Mouse (Mus musculus) ES-E14 (cell line): ENCODE measurements at regions not wholly inside any gene's neighbourhood (a gene's known extent, or its start where the extent isn't known, plus 50 kb on each side); places are given as distances from the start of the nearest gene placed in this dataset.

ENCODE experiments used
- DNase-seq: peaks from one replicate; pipeline ENCODE4 v3.0.0-alpha.2; 2013; ENCODE audit warnings: low read depth, low spot score
- H3K27ac ChIP-seq: 2 replicates; pipeline ENCODE4 v1.5.1; 2012; ENCODE audit warnings: low read depth, mild to moderate bottlenecking, low read length, moderate library complexity, mixed read lengths; ENCODE audit not compliant: poor library complexity, insufficient read depth, severe bottlenecking
- H3K36me3 ChIP-seq: 2 replicates; pipeline ENCODE4 v1.6.1; 2012; ENCODE audit warnings: mild to moderate bottlenecking, low read length, moderate library complexity, mixed read lengths; ENCODE audit not compliant: control insufficient read depth, poor library complexity, insufficient read depth, severe bottlenecking
- H3K4me1 ChIP-seq, 2 experiments: fragments of 150-350 bp in 1 of 2; sonication (generic) in 1 of 2; 2 replicates each; pipeline ENCODE4 v1.6.1; 2012; ENCODE audit warnings: low read length in 2 of 2, mild to moderate bottlenecking in 1 of 2, mixed read lengths in 1 of 2; ENCODE audit not compliant: control insufficient read depth in 2 of 2, insufficient read depth in 2 of 2, poor library complexity in 1 of 2
- H3K4me3 ChIP-seq, 2 experiments: fragments of 150-350 bp in 1 of 2; sonication (generic) in 1 of 2; 2 replicates each; pipeline ENCODE4 v1.5.1; 2012; ENCODE audit warnings: low read length in 2 of 2, low read depth in 1 of 2, mild to moderate bottlenecking in 1 of 2, mixed read lengths in 1 of 2; ENCODE audit not compliant: insufficient read depth in 1 of 2, poor library complexity in 1 of 2, severe bottlenecking in 1 of 2
- H3K9ac ChIP-seq: 2 replicates; pipeline ENCODE4 v1.6.1; 2012; ENCODE audit warnings: low read depth, mild to moderate bottlenecking, low read length, mixed read lengths; ENCODE audit not compliant: poor library complexity, insufficient read depth, severe bottlenecking
- H3K9me3 ChIP-seq: fragments of 150-350 bp; sonication (generic); 2 replicates; pipeline ENCODE4 v1.6.1; 2012; ENCODE audit warnings: low read depth, mild to moderate bottlenecking, low read length; ENCODE audit not compliant: control insufficient read depth, insufficient read depth
- CHD2 ChIP-seq: IDR thresholded peaks from 2 replicates; pipeline ENCODE4 v1.6.1; 2014; ENCODE audit warnings: mild to moderate bottlenecking, low read depth, low read length, inconsistent platforms
- HCFC1 ChIP-seq: IDR thresholded peaks from 2 replicates; pipeline ENCODE4 v1.6.1; 2012; ENCODE audit warnings: low read length, inconsistent platforms, borderline replicate concordance; ENCODE audit not compliant: insufficient read depth
- MAFK ChIP-seq: IDR thresholded peaks from 2 replicates; pipeline ENCODE4 v1.6.1; 2014; ENCODE audit warnings: mild to moderate bottlenecking, low read depth, low read length, inconsistent platforms; ENCODE audit not compliant: insufficient read depth
- ZC3H11A ChIP-seq: IDR thresholded peaks from 2 replicates; pipeline ENCODE4 v1.6.1; 2012; ENCODE audit warnings: low read depth, mild to moderate bottlenecking, inconsistent platforms, low read length, borderline replicate concordance
- ZNF384 ChIP-seq: IDR thresholded peaks from 2 replicates; pipeline ENCODE4 v1.6.1; 2012; ENCODE audit warnings: low read depth, low read length, inconsistent platforms
- in situ Hi-C, 2 experiments: fragments of 600-800 bp; cut with MboI; formaldehyde crosslinking; loops; one replicate each; pipeline ENCODE4 v1.15.1; 2025; ENCODE audit warnings: low sequenced_read_pairs in 2 of 2, inconsistent platforms in 1 of 2; ENCODE audit not compliant: unreplicated experiment in 2 of 2

- TF ChIP-seq HCFC1 (no peak), CHD2 (no peak), ZC3H11A (no peak), MAFK (no peak), ZNF384 (no peak)
- Histone ChIP-seq H3K9me3 (no peaks in the 10 kb centered on the region), H3K27ac (no peak overlapping the region), H3K4me3 (no peak overlapping the region), H3K9ac (no peak overlapping the region), H3K36me3 (no peaks in the 10 kb centered on the region), H3K4me1 (no peaks in the 10 kb centered on the region)
- in situ Hi-C loops, result no loop called here
- DNase-seq, result no peak
These were observed 305.0 kb downstream of the Epha7 start for GRCm38 (mm10) chr4:29117926-29118325.

GRCm38 (mm10) chr4:29118679-29119479, 305.9 kb downstream of the Epha7 start:
- H3K4me3 ChIP-seq, result no peak overlapping the region
- DNase-seq, result no peak
- no peak overlapping the region for H3K9ac ChIP-seq
- no peaks in the 10 kb centered on the region for H3K9me3 ChIP-seq
- H3K4me1 ChIP-seq, result no peaks in the 10 kb centered on the region
- in situ Hi-C loops, result no loop called here
- no peak overlapping the region for H3K27ac ChIP-seq
- TF ChIP-seq CHD2, result no peak
- no peak for TF ChIP-seq HCFC1
- TF ChIP-seq MAFK, result no peak
- no peak for TF ChIP-seq ZC3H11A
- TF ChIP-seq ZNF384, result no peak
- H3K36me3 ChIP-seq, result no peaks in the 10 kb centered on the region

DNA sequence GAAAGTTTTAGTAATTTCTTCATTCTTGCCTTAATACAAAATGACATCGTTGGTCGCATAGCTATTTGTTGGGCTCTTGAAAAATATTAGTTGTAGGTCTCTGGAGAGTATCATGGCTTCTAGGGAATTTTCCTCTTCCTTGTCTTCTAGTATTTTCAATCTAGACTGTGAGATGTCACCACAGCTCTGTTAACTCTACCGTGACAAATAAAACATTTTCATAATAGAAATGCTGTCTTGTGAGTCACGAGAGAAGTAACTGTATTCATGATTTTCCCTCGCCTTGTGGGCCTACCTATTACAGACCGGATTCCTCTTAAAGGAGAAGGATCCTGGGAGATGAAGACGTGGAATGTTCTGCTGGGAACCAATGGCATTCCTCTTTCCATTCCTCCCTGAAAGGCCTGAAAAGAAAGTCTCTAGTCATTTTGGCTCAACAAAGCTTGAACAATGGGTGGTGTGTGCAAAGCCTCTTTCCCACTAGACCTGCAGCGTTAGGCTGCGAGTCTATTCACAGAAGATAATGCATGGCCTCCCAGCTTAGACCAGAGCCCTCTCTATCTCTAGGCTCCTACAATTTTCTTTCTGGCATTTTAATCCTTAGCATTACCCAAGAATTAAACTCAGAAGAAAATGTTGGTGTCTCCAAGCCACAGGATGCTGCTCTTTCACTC, 306.7 kb downstream of the Epha7 start:
- Histone ChIP-seq H3K4me3 (no peak overlapping the region), H3K9ac (no peak overlapping the region), H3K36me3 (no peaks in the 10 kb centered on the region), H3K4me1 (no peaks in the 10 kb centered on the region), H3K9me3 (no peaks in the 10 kb centered on the region), H3K27ac (no peak overlapping the region)
- TF ChIP-seq ZC3H11A (no peak), ZNF384 (no peak), CHD2 (no peak), HCFC1 (no peak), MAFK (no peak)
- in situ Hi-C loops, result no loop called here
- no peak for DNase-seq

DNA sequence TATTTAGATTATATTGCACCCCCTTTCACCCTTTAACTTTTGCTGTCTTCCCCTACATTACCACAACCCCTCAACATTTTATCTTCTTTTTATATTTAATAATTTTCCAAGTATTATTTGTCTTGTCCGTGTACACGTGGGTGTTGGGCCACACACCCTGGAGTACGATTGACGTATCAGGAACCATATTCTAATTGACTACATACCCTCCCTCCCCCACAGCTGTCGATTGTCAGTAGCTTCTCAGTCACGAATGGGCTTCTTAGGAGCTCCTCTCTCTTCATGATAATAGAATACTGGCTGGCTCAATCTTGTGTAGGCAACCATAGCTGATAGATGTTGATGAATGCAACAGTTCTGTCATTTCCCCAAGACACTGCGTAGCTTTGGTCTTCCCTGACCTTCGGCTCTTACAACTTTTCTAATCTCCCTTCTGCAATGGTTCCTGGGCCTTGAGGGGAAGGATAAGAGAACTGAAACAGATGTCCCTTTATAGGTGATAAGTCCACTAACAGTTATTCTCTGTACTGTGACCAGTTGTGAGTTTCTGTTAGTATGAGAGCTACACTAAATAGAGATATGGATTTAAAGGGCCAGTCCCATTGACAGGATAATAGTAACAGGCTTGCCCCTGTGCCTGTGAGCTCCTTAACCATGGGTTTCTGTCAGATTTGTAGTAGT, 310.9 kb downstream of the Epha7 start:
- Histone ChIP-seq H3K4me1 (no peaks in the 10 kb centered on the region), H3K9me3 (no peaks in the 10 kb centered on the region), H3K9ac (no peak overlapping the region), H3K27ac (no peak overlapping the region), H3K36me3 (no peaks in the 10 kb centered on the region), H3K4me3 (no peak overlapping the region)
- no peak for TF ChIP-seq ZC3H11A
- no peak for TF ChIP-seq HCFC1
- no peak for TF ChIP-seq MAFK
- no peak for TF ChIP-seq CHD2
- in situ Hi-C loops, result no loop called here
- DNase-seq, result no peak
